Mouse (Mus musculus) testis, adult 2 months (tissue): ENCODE measurements around the gene Hspa4. TPM values are rescaled to one million over a fixed set of nuclear protein-coding genes. Genes with fewer than 3 reads are reported as not detected.
A peak's percentile ranks its signal among the peaks of the same experiment; 100 is the strongest.

ENCODE experiments used
- H3K27ac ChIP-seq: fragments of 200-500 bp; 2 replicates; pipeline ENCODE4 v1.5.1; 2012; ENCODE audit warnings: low read depth, low read length; ENCODE audit not compliant: control insufficient read depth, insufficient read depth
- H3K27me3 ChIP-seq: fragments of 200-500 bp; 2 replicates; pipeline ENCODE4 v1.6.1; 2012; ENCODE audit warnings: mild to moderate bottlenecking, low read length, moderate library complexity; ENCODE audit not compliant: control insufficient read depth, insufficient read depth
- H3K36me3 ChIP-seq: fragments of 200-500 bp; 2 replicates; pipeline ENCODE4 v1.6.1; 2012; ENCODE audit warnings: mild to moderate bottlenecking, low read length; ENCODE audit not compliant: control insufficient read depth, insufficient read depth
- H3K4me1 ChIP-seq: fragments of 200-500 bp; 2 replicates; pipeline ENCODE4 v1.6.1; 2012; ENCODE audit warnings: low read length; ENCODE audit not compliant: control insufficient read depth, insufficient read depth
- H3K4me3 ChIP-seq: fragments of 200-500 bp; 2 replicates; pipeline ENCODE4 v1.5.1; 2012; ENCODE audit warnings: low read depth, mild to moderate bottlenecking, low read length, moderate library complexity, mixed read lengths; ENCODE audit not compliant: control insufficient read depth
- CTCF ChIP-seq: fragments of 200-500 bp; IDR thresholded peaks from 2 replicates; pipeline ENCODE4 v1.5.1; 2012; ENCODE audit warnings: low read depth, mild to moderate bottlenecking, inconsistent platforms, low read length, moderate library complexity; ENCODE audit not compliant: control insufficient read depth, insufficient read depth, insufficient replicate concordance
- POLR2A ChIP-seq: fragments of 200-500 bp; IDR thresholded peaks from 2 replicates; pipeline ENCODE4 v1.6.1; 2012; ENCODE audit warnings: low read depth, mild to moderate bottlenecking, inconsistent platforms, low read length, moderate library complexity; ENCODE audit not compliant: control insufficient read depth
- polyA plus RNA-seq: library from polyadenylated mRNA; depleted of rRNA; stranded (reverse); fragments of >200 nt; gene quantifications from 2 replicates; pipeline ENCODE4 v1.2.3, GENCODE M21; 2012; rRNA removed

Gene Hspa4
- polyA plus RNA-seq, 1 experiment, result 38.9 TPM

GRCm38 (mm10) chr11:53249686-53250085 is 50.6 kb downstream of the Hspa4 start:
- no peak overlapping the region for H3K27ac ChIP-seq
- no peaks in the 10 kb centered on the region for H3K27me3 ChIP-seq
- H3K4me1 ChIP-seq, result no peaks in the 10 kb centered on the region
- H3K4me3 ChIP-seq, result no peak overlapping the region
- H3K36me3 ChIP-seq, result no peaks in the 10 kb centered on the region
- TF ChIP-seq CTCF (no peak), POLR2A (no peak)

GRCm38 (mm10) chr11:53245561-53245960 is 54.7 kb downstream of the Hspa4 start:
- Histone ChIP-seq H3K4me3 (no peak overlapping the region), H3K27me3 (no peaks in the 10 kb centered on the region), H3K27ac (no peak overlapping the region), H3K4me1 (peaks cover 4% of the 10 kb centered on the region), H3K36me3 (no peaks in the 10 kb centered on the region)
- no peak for TF ChIP-seq POLR2A
- TF ChIP-seq CTCF, result no peak

- H3K27me3 ChIP-seq, result no peaks in the 10 kb centered on the region
- H3K36me3 ChIP-seq, result no peaks in the 10 kb centered on the region
- H3K27ac ChIP-seq, result no peak overlapping the region
- peaks cover 4% of the 10 kb centered on the region for H3K4me1 ChIP-seq
- no peak for TF ChIP-seq POLR2A
- peak; percentile 96 for TF ChIP-seq CTCF
- no peak overlapping the region; the same call in 1 of the 2 replicates for H3K4me3 ChIP-seq
Measured at GRCm38 (mm10) chr11:53243199-53243598, 57.1 kb downstream of the Hspa4 start.

GRCm38 (mm10) chr11:53233590-53233989 is 66.7 kb downstream of the Hspa4 start:
- Histone ChIP-seq H3K36me3 (no peaks in the 10 kb centered on the region), H3K4me1 (no peaks in the 10 kb centered on the region), H3K4me3 (no peak overlapping the region), H3K27me3 (no peaks in the 10 kb centered on the region), H3K27ac (no peak overlapping the region)
- TF ChIP-seq POLR2A, result no peak
- no peak for TF ChIP-seq CTCF

DNA sequence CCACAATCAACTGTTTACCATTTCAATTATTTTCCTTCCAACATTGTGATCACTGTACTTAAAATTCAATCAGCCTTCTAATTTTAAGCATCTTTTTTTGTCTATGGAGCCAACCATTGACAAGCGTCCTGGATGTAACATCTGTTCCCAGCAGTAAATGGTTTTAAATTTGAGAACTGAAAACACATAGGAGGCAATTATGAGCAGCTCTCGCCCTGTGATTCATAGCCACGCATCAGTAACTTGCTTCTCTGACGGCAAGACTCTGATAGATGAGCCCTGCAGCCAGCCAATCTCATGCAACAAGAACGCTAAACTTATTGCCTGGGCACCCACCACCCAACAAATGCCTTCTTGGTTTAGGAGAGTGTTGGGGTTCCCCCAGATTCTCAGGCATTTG is 68.4 kb downstream of the Hspa4 start:
- no peak overlapping the region for H3K4me3 ChIP-seq
- H3K36me3 ChIP-seq, result no peaks in the 10 kb centered on the region
- H3K27ac ChIP-seq, result no peak overlapping the region
- H3K27me3 ChIP-seq, result no peaks in the 10 kb centered on the region
- TF ChIP-seq CTCF (no peak), POLR2A (no peak)
- H3K4me1 ChIP-seq, result no peaks in the 10 kb centered on the region

DNA sequence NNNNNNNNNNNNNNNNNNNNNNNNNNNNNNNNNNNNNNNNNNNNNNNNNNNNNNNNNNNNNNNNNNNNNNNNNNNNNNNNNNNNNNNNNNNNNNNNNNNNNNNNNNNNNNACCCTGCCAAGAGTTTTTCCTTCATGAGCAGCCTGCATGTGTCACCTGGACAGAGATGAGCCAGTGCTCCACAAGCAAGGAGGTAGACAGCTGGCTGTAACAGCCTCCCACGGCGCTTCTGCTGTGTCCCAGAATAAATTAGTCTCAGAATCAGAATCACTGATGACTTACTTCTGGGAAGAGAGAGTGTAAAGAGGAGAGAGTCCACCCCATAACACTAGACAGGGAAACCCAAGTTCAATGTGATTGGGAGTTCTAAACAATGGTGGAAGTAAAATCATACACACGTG is 71.2 kb downstream of the Hspa4 start:
- H3K4me3 ChIP-seq, result no peak overlapping the region

GRCm38 (mm10) chr11:53210876-53211275 is 89.4 kb downstream of the Hspa4 start:
- H3K4me1 ChIP-seq, result no peaks in the 10 kb centered on the region
- no peaks in the 10 kb centered on the region for H3K36me3 ChIP-seq
- H3K4me3 ChIP-seq, result no peak overlapping the region
- no peak overlapping the region for H3K27ac ChIP-seq
- TF ChIP-seq CTCF (no peak), POLR2A (no peak)
- no peaks in the 10 kb centered on the region for H3K27me3 ChIP-seq

More for the DNA sequence above, 71.2 kb downstream of the Hspa4 start:
- Histone ChIP-seq H3K36me3 (no peaks in the 10 kb centered on the region), H3K4me1 (no peaks in the 10 kb centered on the region), H3K27ac (no peak overlapping the region), H3K27me3 (no peaks in the 10 kb centered on the region)
- TF ChIP-seq CTCF (no peak), POLR2A (no peak)

Other genes with a start within 250 kb of the Hspa4 start
- gene Zcchc10, start 24.2 kb upstream of the Hspa4 start, polyA plus RNA-seq, result 3.5 and 4.8 TPM in 2 replicates
- 21.1 and 22.9 TPM in 2 replicates for gene Aff4, start 50.4 kb upstream of the Hspa4 start, polyA plus RNA-seq
- not detected in 2 replicates for gene Leap2, start 122.7 kb upstream of the Hspa4 start, polyA plus RNA-seq
- 955 and 969 TPM in 2 replicates for gene Uqcrq, start 130.4 kb upstream of the Hspa4 start, polyA plus RNA-seq
- 8.4 and 10.1 TPM in 2 replicates for gene Gdf9, start 130.6 kb upstream of the Hspa4 start, polyA plus RNA-seq
- 0.05 and 0.11 TPM in 2 replicates for gene Gm10447, start 156.7 kb upstream of the Hspa4 start, polyA plus RNA-seq
- 0.41 and 1.1 TPM in 2 replicates for gene Shroom1, start 156.7 kb upstream of the Hspa4 start, polyA plus RNA-seq
- gene Gm9837, start 170.0 kb upstream of the Hspa4 start, polyA plus RNA-seq, result 11.1 and 13.4 TPM in 2 replicates
- not detected in 2 replicates for gene Gm9945, start 179.7 kb upstream of the Hspa4 start, polyA plus RNA-seq
- 0.10 and 0.13 TPM in 2 replicates for gene Sowaha, start 179.8 kb upstream of the Hspa4 start, polyA plus RNA-seq
- 3.0 and 3.2 TPM in 2 replicates for gene Sept8, start 218.8 kb upstream of the Hspa4 start, polyA plus RNA-seq